Mouse (Mus musculus) mouse trophoblast stem cell (cell line): ENCODE results near the gene Dlx2.

Experiments used
- in situ Hi-C, 2 experiments: fragments of 300-500 bp; cut with MseI, MboI; formaldehyde crosslinking; loops; 2 replicates in 1 of 2; 3 replicates in 1 of 2; pipeline ENCODE4 v1.15.1; 2025

Dlx2 gene

GRCm38 (mm10) chr2:71541418-71542226 lies 4.9 kb downstream of the Dlx2 start:
- in situ Hi-C loops = no loop called here

DNA sequence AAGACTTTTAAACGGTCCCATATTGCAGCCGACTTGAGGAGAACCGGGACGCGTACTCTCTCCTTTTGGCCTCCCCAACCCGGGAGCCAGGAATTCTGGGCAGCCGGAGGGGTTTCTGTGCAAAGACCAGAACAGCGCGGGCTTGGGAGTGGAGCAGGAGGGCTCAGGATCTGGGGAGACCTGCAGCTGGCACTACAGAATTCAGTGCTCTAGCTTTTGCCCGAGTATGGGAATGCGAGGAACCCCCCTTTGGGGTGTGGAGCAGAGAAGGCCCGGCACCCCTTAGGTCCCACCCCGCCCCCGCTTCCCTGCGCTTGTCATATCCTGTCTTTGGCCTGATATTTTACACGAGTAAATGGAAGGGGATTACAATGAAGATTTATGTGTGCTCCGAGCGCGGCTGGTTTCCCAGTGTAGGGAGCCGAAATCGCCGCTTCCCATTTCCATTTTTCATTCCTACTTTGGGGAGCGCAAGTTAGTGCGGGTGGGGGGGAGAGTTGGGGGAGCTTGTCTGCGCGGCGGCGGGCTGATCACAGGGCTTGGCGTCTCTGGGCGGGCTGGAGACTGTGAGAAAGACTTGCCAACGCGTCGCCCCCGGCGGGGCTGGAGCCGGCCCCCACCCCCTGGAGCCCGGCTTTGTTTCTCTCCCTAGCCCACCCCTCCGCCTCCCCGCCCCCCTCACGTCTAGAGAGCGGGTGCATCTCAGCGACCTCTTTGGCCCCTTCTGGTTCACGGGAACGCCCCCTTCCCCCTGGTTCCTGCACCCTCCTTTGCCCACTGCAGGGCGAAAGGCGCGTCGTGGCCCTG lies 5.7 kb downstream of the Dlx2 start:
- in situ Hi-C loops = no loop called here

GRCm38 (mm10) chr2:71534242-71535052 lies 12.1 kb downstream of the Dlx2 start:
- in situ Hi-C loops = no loop called here

- in situ Hi-C loops = no loop called here
Observed at GRCm38 (mm10) chr2:71533094-71533493, 13.5 kb downstream of the Dlx2 start.

- in situ Hi-C loops = no loop called here
Observed at GRCm38 (mm10) chr2:71531990-71532970, 14.3 kb downstream of the Dlx2 start.

- in situ Hi-C loops = no loop called here
Observed at GRCm38 (mm10) chr2:71531124-71531590, 15.4 kb downstream of the Dlx2 start.

DNA sequence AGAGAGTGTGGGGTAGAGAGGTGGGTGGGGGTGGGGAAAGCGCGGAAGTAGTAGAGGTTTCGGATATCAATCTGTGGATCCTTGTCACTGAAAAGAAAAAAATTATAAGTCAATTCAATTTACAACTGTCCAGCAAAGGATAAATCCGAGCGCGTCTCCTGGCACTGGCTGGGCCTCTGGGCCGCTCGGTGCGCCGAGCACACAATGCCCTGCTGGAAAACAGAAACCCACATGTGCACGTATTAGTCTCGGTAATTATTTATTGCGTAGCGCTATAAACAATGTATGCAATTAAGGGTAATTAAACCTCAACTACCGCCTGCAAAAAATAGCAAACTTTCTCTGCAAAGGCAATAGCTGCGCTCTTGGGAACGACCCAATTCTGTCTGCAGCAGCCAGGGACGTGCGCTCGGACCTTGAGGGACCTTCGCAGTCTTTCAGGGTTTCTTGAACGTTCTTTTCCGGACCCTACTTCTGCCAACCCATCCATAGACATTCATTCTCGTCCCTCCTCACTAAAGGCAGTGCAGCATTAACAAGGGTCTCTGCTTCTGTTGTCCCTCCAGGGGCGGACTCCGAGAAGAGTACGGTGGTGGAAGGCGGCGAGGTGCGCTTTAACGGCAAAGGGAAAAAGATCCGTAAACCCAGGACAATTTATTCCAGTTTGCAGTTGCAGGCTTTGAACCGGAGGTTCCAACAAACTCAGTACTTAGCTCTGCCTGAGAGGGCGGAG lies 16.0 kb downstream of the Dlx2 start:
- in situ Hi-C loops = no loop called here

DNA sequence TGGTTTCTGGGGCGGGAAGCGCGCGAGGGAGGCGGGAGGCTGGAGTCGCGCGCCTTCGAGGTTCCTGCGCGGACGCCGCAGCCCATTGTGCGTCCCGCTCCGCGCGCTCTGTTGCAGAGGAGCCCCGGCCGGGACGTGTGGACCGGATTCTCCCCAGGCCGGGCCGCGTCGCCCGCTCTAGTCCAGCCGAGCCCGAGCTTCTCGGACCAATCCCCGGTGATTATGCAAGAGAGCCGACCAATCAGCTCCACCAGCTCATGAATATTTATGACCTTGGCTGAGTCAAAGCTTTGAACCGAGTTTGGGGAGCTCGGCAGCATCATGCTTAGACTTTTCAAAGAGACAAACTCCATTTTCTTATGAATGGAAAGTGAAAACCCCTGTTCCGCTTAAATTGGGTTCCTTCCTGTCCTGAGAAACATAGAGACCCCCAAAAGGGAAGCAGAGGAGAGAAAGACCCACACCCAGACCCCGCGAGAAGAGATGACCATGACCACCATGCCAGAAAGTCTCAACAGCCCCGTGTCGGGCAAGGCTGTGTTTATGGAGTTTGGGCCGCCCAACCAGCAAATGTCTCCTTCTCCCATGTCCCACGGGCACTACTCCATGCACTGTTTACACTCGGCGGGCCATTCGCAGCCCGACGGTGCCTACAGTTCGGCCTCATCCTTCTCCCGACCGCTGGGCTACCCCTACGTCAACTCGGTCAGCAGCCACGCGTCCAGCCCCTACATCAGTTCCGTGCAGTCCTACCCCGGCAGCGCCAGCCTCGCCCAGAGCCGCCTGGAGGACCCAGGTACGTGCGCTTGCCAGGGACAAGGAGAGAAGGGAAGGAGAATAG lies 16.8 kb downstream of the Dlx2 start:
- in situ Hi-C loops = no loop called here

- in situ Hi-C loops = no loop called here
Observed at GRCm38 (mm10) chr2:71528714-71529510, 17.6 kb downstream of the Dlx2 start.

DNA sequence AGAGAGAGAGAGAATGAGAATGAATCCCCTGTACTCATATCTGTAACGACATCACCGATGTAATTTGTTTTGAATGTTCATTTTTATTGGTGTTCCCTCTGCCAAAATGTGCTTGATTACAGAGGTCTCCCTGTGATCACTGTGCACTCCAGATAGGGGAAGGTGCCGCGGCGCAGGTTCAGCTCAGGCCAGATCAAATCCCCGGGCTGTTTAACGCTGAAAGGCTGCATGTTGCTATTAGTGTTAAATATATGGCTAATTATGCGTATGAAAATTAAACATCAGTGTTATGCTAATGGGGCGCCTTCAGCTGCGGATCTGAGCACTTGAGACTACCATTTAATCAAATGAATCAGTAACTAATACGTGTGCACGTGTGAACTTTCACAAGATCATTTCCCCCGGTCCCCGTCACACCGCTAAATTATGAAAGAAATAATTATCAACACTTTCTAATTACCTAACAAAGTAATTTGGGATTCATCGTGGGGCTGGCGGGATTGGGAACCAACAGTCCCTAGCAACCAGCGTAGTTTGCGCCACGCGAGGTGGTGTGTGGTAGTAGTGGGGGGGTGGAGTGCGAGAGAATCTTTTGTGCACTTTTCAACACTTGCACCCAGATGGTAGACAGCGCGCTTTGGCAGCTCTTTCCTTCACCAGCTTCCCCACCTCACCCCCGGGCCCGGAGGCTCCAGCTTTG lies 18.4 kb downstream of the Dlx2 start, which contains the start of gene Dlx1:
Dlx1 (plus strand) TSS at position 100 of the 700 bp plus-strand sequence.
- in situ Hi-C loops = no loop called here

DNA sequence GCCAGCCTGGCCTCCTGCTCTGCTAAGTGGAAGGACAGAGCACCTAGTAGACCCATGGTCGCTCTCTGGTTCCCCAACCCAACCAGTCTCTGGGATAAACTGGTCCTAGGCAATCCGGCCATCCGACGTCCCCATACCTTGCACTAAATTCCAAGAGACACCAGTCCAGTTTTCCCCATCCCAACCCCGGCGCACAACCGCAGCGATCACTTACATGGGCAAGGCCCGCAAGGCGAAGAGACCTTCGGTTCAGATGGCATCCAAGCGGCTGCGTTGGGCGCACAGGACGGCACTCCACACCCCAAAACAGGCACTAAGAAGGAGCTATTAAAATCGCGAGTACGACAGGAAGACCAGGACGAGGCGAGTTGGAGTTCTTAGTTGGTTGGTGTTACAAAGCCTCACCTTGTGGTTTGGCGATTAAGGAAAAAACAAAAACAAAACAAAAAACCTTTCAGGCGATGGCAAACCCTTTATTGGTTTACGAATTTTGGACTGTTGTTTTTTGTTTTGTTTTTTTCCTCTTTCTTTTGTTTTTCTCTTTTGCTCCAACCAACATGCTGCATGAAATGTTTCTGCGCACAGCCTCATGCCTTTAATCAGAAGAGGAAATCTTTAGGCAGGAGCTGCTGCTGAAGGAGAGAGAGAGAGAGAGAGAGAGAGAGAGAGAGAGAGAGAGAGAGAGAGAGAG lies 19.1 kb downstream of the Dlx2 start:
- in situ Hi-C loops = no loop called here

DNA sequence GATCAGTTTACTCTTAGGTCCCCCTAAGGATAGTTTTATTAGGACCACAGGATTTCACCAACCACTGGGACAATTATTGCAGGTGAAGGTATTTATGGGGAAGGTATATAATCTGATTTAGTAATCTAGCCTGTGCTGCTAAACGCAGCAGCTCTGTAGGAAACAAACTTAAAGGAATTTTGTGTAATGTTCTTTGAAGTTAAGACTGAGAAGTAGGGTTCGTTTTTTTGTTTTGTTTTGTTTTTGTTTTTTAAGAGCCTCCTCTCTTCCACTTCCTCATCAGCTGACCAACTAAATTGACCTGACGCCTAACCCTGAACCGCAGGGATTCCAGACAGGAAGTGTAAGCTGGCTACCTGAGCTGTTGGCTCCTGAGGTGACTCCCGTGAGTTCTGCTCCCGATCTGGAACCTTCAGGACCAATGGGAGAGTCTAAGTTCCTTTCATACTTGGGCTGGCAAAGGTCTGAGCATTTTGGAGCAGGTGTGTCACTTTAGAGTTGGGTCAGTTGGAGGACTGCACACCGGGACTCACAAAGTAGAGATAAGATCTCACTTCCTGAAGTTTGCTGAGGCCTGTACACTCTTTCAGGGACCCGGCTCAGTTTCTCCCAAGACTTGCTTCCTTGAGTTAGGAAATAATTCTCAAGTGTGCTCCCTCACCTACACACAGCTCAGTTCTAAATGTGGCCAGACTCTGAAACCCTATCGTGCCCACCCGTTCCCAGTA lies 19.8 kb downstream of the Dlx2 start:
- in situ Hi-C loops = no loop called here

DNA sequence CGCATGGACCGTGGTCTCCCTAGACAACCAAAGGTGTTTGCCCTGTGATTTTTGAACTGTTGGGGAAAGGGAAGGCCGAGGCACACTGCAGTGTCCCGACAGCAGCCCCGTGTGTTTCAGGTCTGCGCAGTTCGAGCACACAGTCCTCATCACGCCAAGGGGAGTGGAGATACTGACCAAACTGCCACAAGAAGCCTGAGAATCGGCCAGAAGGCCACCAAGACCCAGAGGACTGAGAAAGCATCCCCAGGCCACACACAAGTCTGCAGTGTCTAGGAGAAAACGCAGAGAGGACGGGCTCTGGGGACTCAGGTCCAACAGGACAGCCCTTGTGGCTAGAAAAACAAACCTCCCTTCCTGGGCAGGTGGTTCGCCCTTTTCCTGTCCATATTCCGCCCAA lies 21.8 kb downstream of the Dlx2 start:
- in situ Hi-C loops = no loop called here

GRCm38 (mm10) chr2:71523431-71523830 lies 23.1 kb downstream of the Dlx2 start:
- in situ Hi-C loops = no loop called here

- in situ Hi-C loops = no loop called here
Observed at GRCm38 (mm10) chr2:71522871-71523270, 23.7 kb downstream of the Dlx2 start.

- in situ Hi-C loops = no loop called here
Observed at GRCm38 (mm10) chr2:71517466-71518099, 29.0 kb downstream of the Dlx2 start.
